Mouse (Mus musculus): ENCODE data around the gene Prdm13.
A peak's percentile ranks its signal among the peaks of the same experiment; 100 is the strongest.

DNA sequence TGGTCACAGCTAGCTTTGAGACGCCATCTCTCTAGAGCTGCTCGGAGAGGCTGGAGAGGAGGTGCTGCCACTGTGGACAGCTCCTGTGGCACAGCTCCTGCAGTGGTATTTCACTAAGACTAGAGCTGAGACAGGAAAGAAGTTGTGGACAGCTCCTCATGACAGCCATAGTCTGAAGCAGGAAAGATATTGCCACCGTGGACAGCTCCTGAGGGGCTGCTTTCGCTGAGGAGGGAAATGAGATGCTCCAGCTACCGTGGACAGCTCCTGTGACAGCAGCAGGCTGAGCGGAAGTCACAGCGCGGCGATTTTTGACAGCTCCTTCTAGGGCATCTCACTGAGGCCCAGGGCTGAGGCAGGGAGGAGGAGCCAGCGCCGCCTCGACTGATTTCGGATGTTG, 26.4 kb upstream of the Prdm13 start:
- TF ChIP-seq CTCF (IDR thresholded peaks at IDR 0.05) (0 out of 2 replicates have a peak, but pooled peaks have one; percentile 31), EP300 (IDR thresholded peaks at IDR 0.05) (no peak)
